Mouse (Mus musculus) olfactory bulb, adult 2 months (tissue): Measurements from ENCODE around the gene Parp11.
A peak's percentile ranks its signal among the peaks of the same experiment; 100 is the strongest.

Experiments used
- CTCF ChIP-seq: fragments of 200-500 bp; IDR thresholded peaks from 2 replicates; pipeline ENCODE4 v1.5.1; 2012; ENCODE audit warnings: low read depth, mild to moderate bottlenecking, low read length, moderate library complexity; ENCODE audit not compliant: insufficient read depth
- POLR2A ChIP-seq: fragments of 200-500 bp; IDR thresholded peaks from 2 replicates; pipeline ENCODE4 v1.6.1; 2012; ENCODE audit warnings: mild to moderate bottlenecking, low read depth, low read length, moderate library complexity; ENCODE audit not compliant: insufficient read depth

DNA sequence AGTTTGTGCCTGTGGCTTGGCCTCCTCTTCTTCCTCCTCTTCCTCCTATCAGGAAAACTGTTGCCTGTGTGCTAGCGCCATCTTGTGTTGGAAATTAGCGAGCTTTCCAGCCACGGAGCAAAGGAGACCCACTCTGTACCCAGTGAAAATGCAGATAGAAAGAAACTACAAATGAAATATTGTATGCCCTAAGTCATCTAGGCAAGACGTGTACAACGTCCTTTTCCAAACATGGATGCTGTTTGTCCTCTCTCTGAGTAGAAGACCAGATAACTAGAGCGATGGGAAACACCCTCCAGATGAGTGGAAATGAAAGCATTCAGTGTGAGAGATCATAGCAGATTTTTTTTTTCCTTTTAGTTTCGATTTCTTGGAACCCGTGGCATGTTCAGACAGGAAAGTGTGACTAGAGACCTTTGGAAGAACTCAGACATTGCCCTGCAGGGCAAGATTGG is at the start of gene Parp11:
- TF ChIP-seq CTCF (0 out of 2 replicates have a peak, but pooled peaks have one; percentile 44), POLR2A (no peak)
